Mouse (Mus musculus): ENCODE measurements around the gene Lurap1. TPM values are rescaled to one million over a fixed set of nuclear protein-coding genes. Genes with fewer than 3 reads are reported as not detected.

Gene Lurap1
- polyA plus RNA-seq, 1 experiment from 2014 or later, result 1.5 TPM

- Histone ChIP-seq H3K4me1 (replicated peaks) (peaks cover 26% of the 10 kb centered on the region), H3K9ac (no peak overlapping the region), H3K27ac (peak overlapping the region; percentile 5; the same call in 1 of the 2 replicates), H3K36me3 (no peaks in the 10 kb centered on the region), H3K4me2 (replicated peaks) (no peak overlapping the region), H3K4me3 (replicated peaks) (no peak overlapping the region), H3K9me3 (no peaks in the 10 kb centered on the region), H3K27me3 (replicated peaks) (no peaks in the 10 kb centered on the region)
- 37% methylated on average over 6 of the region's 6 CpGs for WGBS
- 0 out of 2 replicates have a peak, but pooled peaks have one; percentile 2 for ATAC-seq
Observed at GRCm38 (mm10) chr4:116174466-116175116, 23.5 kb upstream of the Lurap1 start.

DNA sequence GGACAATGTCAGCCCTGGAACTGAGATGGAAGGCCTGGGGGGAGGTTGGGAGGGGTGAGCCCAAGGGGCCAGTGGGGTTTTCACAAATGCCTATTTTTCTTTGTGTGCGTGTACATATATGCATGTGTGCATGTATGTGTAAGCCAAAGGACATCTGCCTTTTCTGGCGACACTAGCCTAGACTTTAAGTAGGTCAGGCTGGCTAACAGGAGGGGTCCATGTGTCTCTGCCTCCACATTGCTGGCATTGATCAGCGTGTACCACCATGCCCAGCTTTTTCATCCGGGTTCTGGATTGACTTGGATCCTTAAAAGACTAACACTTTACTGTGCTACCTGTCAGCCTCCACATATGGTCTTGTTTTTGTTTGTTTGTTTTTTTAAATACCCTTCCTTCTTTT, 22.6 kb upstream of the Lurap1 start:
- Histone ChIP-seq H3K4me1 (replicated peaks) (peaks cover 26% of the 10 kb centered on the region), H3K4me2 (replicated peaks) (no peak overlapping the region), H3K27ac (no peak overlapping the region), H3K9me3 (no peaks in the 10 kb centered on the region), H3K4me3 (replicated peaks) (no peak overlapping the region), H3K27me3 (replicated peaks) (no peaks in the 10 kb centered on the region), H3K36me3 (no peaks in the 10 kb centered on the region), H3K9ac (no peak overlapping the region)
- no peak for ATAC-seq
- 87% methylated on average over 4 of the region's 4 CpGs for WGBS

DNA sequence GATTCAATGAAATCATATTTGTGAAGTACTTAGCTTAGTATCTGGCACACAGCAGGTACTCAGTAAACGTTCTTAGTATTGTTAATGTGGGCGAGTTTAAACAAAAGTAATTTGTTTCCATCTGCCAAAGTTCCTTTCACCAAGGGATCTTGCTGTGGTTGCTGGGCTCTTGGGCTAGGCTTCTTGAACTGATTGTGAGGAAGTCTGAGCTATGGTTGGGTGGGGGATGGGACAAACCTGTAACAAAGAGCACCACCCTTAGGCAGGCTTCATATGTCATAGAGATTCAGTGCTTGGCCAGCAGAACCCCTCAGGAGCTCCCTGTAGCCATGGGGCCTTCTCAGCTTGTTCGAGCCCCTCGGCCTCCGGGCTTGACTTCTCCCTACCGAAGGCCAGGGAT, 21.9 kb upstream of the Lurap1 start, which contains the start of the genes 1700042G07Rik and Gm49337:
Gene 1700042G07Rik (plus strand): TSS at position 301 of the 400 bp plus-strand sequence.
Gene Gm49337 (plus strand): TSS at position 313 of the 400 bp plus-strand sequence.
- Histone ChIP-seq H3K27ac (0 out of 2 replicates have a peak within 1 kb of the TSS, but pooled peaks have one; percentile 5), H3K36me3 (no peaks in the 10 kb centered on the region), H3K4me2 (replicated peaks) (no peak within 1 kb of the TSS), H3K4me3 (replicated peaks) (no peak within 1 kb of the TSS), H3K27me3 (replicated peaks) (no peaks in the 10 kb centered on the region), H3K4me1 (replicated peaks) (peaks cover 26% of the 10 kb centered on the region), H3K9me3 (no peaks in the 10 kb centered on the region), H3K9ac (no peak within 1 kb of the TSS)
- 84% methylated on average over 6 of the region's 6 CpGs for WGBS
- ATAC-seq, result no peak

GRCm38 (mm10) chr4:116169353-116169672, 18.2 kb upstream of the Lurap1 start:
- Histone ChIP-seq H3K36me3 (no peaks in the 10 kb centered on the region), H3K9me3 (no peaks in the 10 kb centered on the region), H3K27me3 (replicated peaks) (no peaks in the 10 kb centered on the region), H3K4me2 (replicated peaks) (no peak overlapping the region), H3K4me3 (replicated peaks) (no peak overlapping the region), H3K4me1 (replicated peaks) (peaks cover 20% of the 10 kb centered on the region), H3K27ac (no peak overlapping the region), H3K9ac (no peak overlapping the region)
- WGBS, result 82% methylated on average over 3 of the region's 3 CpGs
- ATAC-seq, result no peak

GRCm38 (mm10) chr4:116168617-116169352, 17.6 kb upstream of the Lurap1 start:
- H3K36me3 ChIP-seq, result no peaks in the 10 kb centered on the region
- H3K4me3 ChIP-seq (replicated peaks), result no peak overlapping the region
- H3K27ac ChIP-seq, result no peak overlapping the region
- H3K27me3 ChIP-seq (replicated peaks), result no peaks in the 10 kb centered on the region
- WGBS, result 72% methylated on average over 8 of the region's 8 CpGs
- ATAC-seq, result peak; percentile 9; the same call in 1 of the 2 replicates
- no peaks in the 10 kb centered on the region for H3K9me3 ChIP-seq
- H3K4me1 ChIP-seq (replicated peaks), result peaks cover 18% of the 10 kb centered on the region; the same call in 1 of the 2 replicates
- no peak overlapping the region for H3K4me2 ChIP-seq (replicated peaks)
- H3K9ac ChIP-seq, result no peak overlapping the region

- Histone ChIP-seq H3K9ac (no peak within 1 kb of the TSS), H3K4me1 (replicated peaks) (peaks cover 18% of the 10 kb centered on the region; the same call in 1 of the 2 replicates), H3K4me2 (replicated peaks) (peak within 1 kb of the TSS; percentile 24; the same call in 1 of the 2 replicates), H3K27me3 (replicated peaks) (no peaks in the 10 kb centered on the region), H3K27ac (0 out of 2 replicates have a peak within 1 kb of the TSS, but pooled peaks have one; percentile 17), H3K4me3 (replicated peaks) (0 out of 2 replicates have a peak within 1 kb of the TSS, but pooled peaks have one; percentile 3), H3K36me3 (no peaks in the 10 kb centered on the region), H3K9me3 (no peaks in the 10 kb centered on the region)
- peak; percentile 64 for ATAC-seq
- 24% methylated on average over 7 of the region's 7 CpGs for WGBS
Observed at GRCm38 (mm10) chr4:116167404-116167803, 16.3 kb upstream of the Lurap1 start, which contains the start of gene Tspan1. TSS of gene Tspan1 (minus strand) at chr4:116167601.

GRCm38 (mm10) chr4:116165708-116166407, 14.7 kb upstream of the Lurap1 start:
- no peaks in the 10 kb centered on the region for H3K9me3 ChIP-seq
- no peaks in the 10 kb centered on the region for H3K27me3 ChIP-seq (replicated peaks)
- no peak overlapping the region for H3K4me3 ChIP-seq (replicated peaks)
- WGBS, result 35% methylated on average over 8 of the region's 8 CpGs
- peak overlapping the region; percentile 15; the same call in 1 of the 2 replicates for H3K4me2 ChIP-seq (replicated peaks)
- no peak overlapping the region for H3K9ac ChIP-seq
- peak overlapping the region; percentile 65 for H3K27ac ChIP-seq
- H3K36me3 ChIP-seq, result no peaks in the 10 kb centered on the region
- ATAC-seq, result peak; percentile 56
- H3K4me1 ChIP-seq (replicated peaks), result peaks cover 18% of the 10 kb centered on the region; the same call in 1 of the 2 replicates

- ATAC-seq, result peak; percentile 44
- 65% methylated on average over 2 of the region's 2 CpGs for WGBS
- H3K4me2 ChIP-seq (replicated peaks), result peak overlapping the region; percentile 15; the same call in 1 of the 2 replicates
- no peak overlapping the region for H3K4me3 ChIP-seq (replicated peaks)
- H3K36me3 ChIP-seq, result peaks cover 1% of the 10 kb centered on the region; the same call in 1 of the 2 replicates
- H3K27me3 ChIP-seq (replicated peaks), result no peaks in the 10 kb centered on the region
- peak overlapping the region; percentile 65 for H3K27ac ChIP-seq
- no peaks in the 10 kb centered on the region for H3K9me3 ChIP-seq
- peaks cover 18% of the 10 kb centered on the region; the same call in 1 of the 2 replicates for H3K4me1 ChIP-seq (replicated peaks)
- H3K9ac ChIP-seq, result no peak overlapping the region
Observed at GRCm38 (mm10) chr4:116164759-116165554, 13.8 kb upstream of the Lurap1 start.

- H3K4me1 ChIP-seq (replicated peaks), result peaks cover 15% of the 10 kb centered on the region; the same call in 1 of the 2 replicates
- WGBS, result 73% methylated on average over 4 of the region's 4 CpGs
- H3K36me3 ChIP-seq, result peaks cover 19% of the 10 kb centered on the region
- H3K27ac ChIP-seq, result no peak overlapping the region
- ATAC-seq, result no peak
- no peak overlapping the region for H3K9ac ChIP-seq
- no peak overlapping the region for H3K4me2 ChIP-seq (replicated peaks)
- H3K9me3 ChIP-seq, result no peaks in the 10 kb centered on the region
- H3K27me3 ChIP-seq (replicated peaks), result no peaks in the 10 kb centered on the region
- H3K4me3 ChIP-seq (replicated peaks), result no peak overlapping the region
Observed at GRCm38 (mm10) chr4:116162142-116162541, 11.0 kb upstream of the Lurap1 start.

GRCm38 (mm10) chr4:116160769-116161168, 9.6 kb upstream of the Lurap1 start:
- ATAC-seq, result no peak
- H3K27me3 ChIP-seq (replicated peaks), result no peaks in the 10 kb centered on the region
- H3K4me2 ChIP-seq (replicated peaks), result no peak overlapping the region
- no peak overlapping the region for H3K27ac ChIP-seq
- H3K9ac ChIP-seq, result no peak overlapping the region
- H3K4me3 ChIP-seq (replicated peaks), result no peak overlapping the region
- H3K36me3 ChIP-seq, result peaks cover 26% of the 10 kb centered on the region
- 72% methylated on average over 3 of the region's 3 CpGs for WGBS
- H3K4me1 ChIP-seq (replicated peaks), result peaks cover 6% of the 10 kb centered on the region; the same call in 1 of the 2 replicates
- no peaks in the 10 kb centered on the region for H3K9me3 ChIP-seq

GRCm38 (mm10) chr4:116159912-116160311, 8.8 kb upstream of the Lurap1 start:
- no peak overlapping the region for H3K27ac ChIP-seq
- H3K4me3 ChIP-seq (replicated peaks), result no peak overlapping the region
- 74% methylated on average over 3 of the region's 3 CpGs for WGBS
- no peak overlapping the region for H3K9ac ChIP-seq
- H3K4me2 ChIP-seq (replicated peaks), result no peak overlapping the region
- peaks cover 34% of the 10 kb centered on the region for H3K36me3 ChIP-seq
- H3K27me3 ChIP-seq (replicated peaks), result no peaks in the 10 kb centered on the region
- ATAC-seq, result no peak
- H3K4me1 ChIP-seq (replicated peaks), result no peaks in the 10 kb centered on the region; the same call in 1 of the 2 replicates
- no peaks in the 10 kb centered on the region for H3K9me3 ChIP-seq

All from intestine, embryonic 15.5 days (tissue).